ENCODE assay signal across 8 mouse cellular contexts in genomic region chr12:111485046-111485651, GRCm38 (mm10). TPM values are rescaled to one million over a fixed set of nuclear protein-coding genes. Genes with fewer than 3 reads are reported as not detected.
DNase-seq lines count a peak whose midpoint lies in the region; ATAC-seq and TF ChIP-seq lines count a peak whose summit lies in the region.

No protein-coding gene starts in this region.

- H3K4me2 ChIP-seq in forebrain, embryonic 16.5 days (ENCODE audit: low read length), result peak overlapping the region; percentile 58
- H3K4me2 ChIP-seq in liver, embryonic 14.5 days (ENCODE audit: low read depth), result peak overlapping the region; percentile 53

- H3K9me3 ChIP-seq in E14TG2a.4 (ENCODE audit: low read length), result no peaks in the 10 kb centered on the region
- no peaks in the 10 kb centered on the region for H3K9me3 ChIP-seq in forebrain, embryonic 16.5 days (ENCODE audit: control insufficient read depth, low read length)
- no peaks in the 10 kb centered on the region for H3K9me3 ChIP-seq in liver, embryonic 14.5 days (ENCODE audit: control insufficient read depth, low read length)

- H3K27ac ChIP-seq in gastrocnemius, adult 2 months, result peak overlapping the region; percentile 40
- no peak overlapping the region for H3K27ac ChIP-seq in forebrain, embryonic 16.5 days (ENCODE audit: low read length)
- H3K27ac ChIP-seq in liver, embryonic 14.5 days, result no peak overlapping the region

- TF ChIP-seq EP300 in liver, embryonic 14.5 days (IDR thresholded peaks at IDR 0.05; ENCODE audit: low read depth), result no peak

- peak overlapping the region; percentile 71 for H3K4me3 ChIP-seq in gastrocnemius, adult 2 months
- H3K4me3 ChIP-seq in E14TG2a.4 (replicated peaks; ENCODE audit: low read length), result peak overlapping the region; percentile 75
- H3K4me3 ChIP-seq in forebrain, embryonic 16.5 days (replicated peaks; ENCODE audit: low read length), result peak overlapping the region; percentile 38
- peak overlapping the region; percentile 8 to 39; a peak in 3 of 4 replicates for H3K4me3 ChIP-seq in liver, embryonic 14.5 days (ENCODE audit: insufficient read depth in 1 of 2, low read depth in 2 of 2, low read length in 2 of 2)

- H3K36me3 ChIP-seq in E14TG2a.4 (ENCODE audit: insufficient read depth, low read length), result no peaks in the 10 kb centered on the region
- H3K36me3 ChIP-seq in forebrain, embryonic 16.5 days (ENCODE audit: control insufficient read depth, insufficient read depth), result no peaks in the 10 kb centered on the region
- no peaks in the 10 kb centered on the region for H3K36me3 ChIP-seq in liver, embryonic 14.5 days (replicated peaks; ENCODE audit: control insufficient read depth, insufficient read depth, low read depth)

- H3K27me3 ChIP-seq in E14TG2a.4 (ENCODE audit: insufficient read depth, low read length), result peaks cover 90% of the 10 kb centered on the region
- H3K27me3 ChIP-seq in forebrain, embryonic 16.5 days (replicated peaks; ENCODE audit: control insufficient read depth, insufficient read depth, low read length), result peaks cover 51% of the 10 kb centered on the region
- H3K27me3 ChIP-seq in liver, embryonic 14.5 days (ENCODE audit: control insufficient read depth, insufficient read depth, low read length), result peaks cover 66% of the 10 kb centered on the region

- peak overlapping the region; percentile 41 for H3K9ac ChIP-seq in forebrain, embryonic 16.5 days (replicated peaks; ENCODE audit: low read depth, low read length)
- H3K9ac ChIP-seq in liver, embryonic 14.5 days (replicated peaks), result no peak overlapping the region

- ATAC-seq in forebrain, embryonic 16.5 days, result no peak
- no peak for ATAC-seq in liver, embryonic 14.5 days (ENCODE audit: insufficient read depth)

- under 1% methylated on average over 61 of the region's 63 CpGs for WGBS in forebrain, embryonic 16.5 days
- WGBS in liver, embryonic 14.5 days (ENCODE audit: insufficient replicate concordance), result 4% methylated on average over 63 of the region's 63 CpGs

- H3K4me1 ChIP-seq in E14TG2a.4 (replicated peaks; ENCODE audit: low read depth, low read length), result peaks cover 17% of the 10 kb centered on the region
- peaks cover 11% of the 10 kb centered on the region for H3K4me1 ChIP-seq in forebrain, embryonic 16.5 days (replicated peaks; ENCODE audit: control insufficient read depth, insufficient read depth, low read length)
- no peaks in the 10 kb centered on the region for H3K4me1 ChIP-seq in liver, embryonic 14.5 days (replicated peaks; ENCODE audit: control insufficient read depth in 2 of 2, insufficient read depth in 2 of 2, low read length in 1 of 2)

- intact Hi-C loops in gastrocnemius, adult 2 months (cut with DNase I), result no loop called here

- no peak for TF ChIP-seq CTCF in gastrocnemius, adult 2 months (IDR thresholded peaks at IDR 0.05)
- TF ChIP-seq CTCF in E14TG2a.4 (conservative IDR thresholded peaks at IDR 0.05; ENCODE audit: low read length), result no peak
- no peak for TF ChIP-seq CTCF in liver, embryonic 14.5 days (IDR thresholded peaks at IDR 0.05; ENCODE audit: low read depth)

- peak; percentile 38 for DNase-seq in gastrocnemius, adult 2 months
- no peak for DNase-seq in gastrocnemius, postnatal 4 days (ENCODE audit: low spot score in 2 of 2)
- DNase-seq in liver, embryonic 14.5 days (ENCODE audit: low read depth in 3 of 3, low spot score in 3 of 3), result no peak
- DNase-seq in thymus, postnatal 25 days, result no peak
- no peak for DNase-seq in ovary, postnatal 14 days (ENCODE audit: low spot score)
- no peak for DNase-seq in B cell, adult 2 months

RNA-seq across cellular contexts. Expression of gene Gm266, which starts 0.5 kb away (rescaled TPM):
- under 1 TPM; 0.20 to 0.33 TPM for total RNA-seq in gastrocnemius, adult 2 months (2021)
- total RNA-seq in gastrocnemius, postnatal 4 days (2021), result 1 to 10 TPM; 6.9 to 7.5 TPM
- polyA plus RNA-seq in forebrain, embryonic 16.5 days (2015; fragmentation: Nextera tagmentation; extraction: Ambion mirVana), result 0.23 and 1.1 TPM in 2 replicates
- polyA plus RNA-seq in liver, embryonic 14.5 days (2012; rRNA removed), result 0.61 and 0.91 TPM in 2 replicates
- polyA plus RNA-seq in liver, embryonic 14.5 days (2014; fragmentation: Nextera tagmentation; extraction: Ambion mirVana), result 0.42 and 0.53 TPM in 2 replicates

RNA-seq across cellular contexts. Expression of gene Tnfaip2, which starts 42.9 kb away (rescaled TPM):
- total RNA-seq in gastrocnemius, adult 2 months (2021), result 10 to 100 TPM; 29.1 to 54.8 TPM
- 10 to 100 TPM in 1 of 2 experiments, 1 to 10 TPM in 1; 7.0 to 10.2 TPM for total RNA-seq in gastrocnemius, postnatal 4 days (2021)
- 0.63 and 0.84 TPM in 2 replicates for polyA plus RNA-seq in forebrain, embryonic 16.5 days (2015; fragmentation: Nextera tagmentation; extraction: Ambion mirVana)
- polyA plus RNA-seq in liver, embryonic 14.5 days (2012; rRNA removed), result 57.6 and 61.8 TPM in 2 replicates
- 78.7 and 88.5 TPM in 2 replicates for polyA plus RNA-seq in liver, embryonic 14.5 days (2014; fragmentation: Nextera tagmentation; extraction: Ambion mirVana)

RNA-seq across cellular contexts. Expression of gene Eif5, which starts 52.7 kb away (rescaled TPM):
- total RNA-seq in gastrocnemius, adult 2 months (2021), result 100 to 1,000 TPM; 160 to 166 TPM
- total RNA-seq in gastrocnemius, postnatal 4 days (2021), result 100 to 1,000 TPM; 157 to 160 TPM
- polyA plus RNA-seq in forebrain, embryonic 16.5 days (2015; fragmentation: Nextera tagmentation; extraction: Ambion mirVana), result 549 and 607 TPM in 2 replicates
- polyA plus RNA-seq in liver, embryonic 14.5 days (2012; rRNA removed), result 64.1 and 112 TPM in 2 replicates
- polyA plus RNA-seq in liver, embryonic 14.5 days (2014; fragmentation: Nextera tagmentation; extraction: Ambion mirVana), result 411 and 432 TPM in 2 replicates

Comparison
In these comparisons a context has a peak if more than half of its experiments do, and no peak if none do; other contexts are left out.
1. RNA of gene Gm266, which starts 0.5 kb away (total RNA-seq): 6.9 to 7.5 TPM in gastrocnemius, postnatal 4 days; 0.20 to 0.33 TPM in gastrocnemius, adult 2 months; every median in the first group is over 4 times any median in the second.
2. H3K4me3 ChIP-seq: peak in every context shown above with its lines; median percentile 75 in E14TG2a.4; 71 in gastrocnemius, adult 2 months; 38 in forebrain, embryonic 16.5 days; 24 in liver, embryonic 14.5 days.